Mouse (Mus musculus) cerebellum, postnatal 14 days (tissue): ENCODE data around the gene Olfr993.

Experiments used
- DNase-seq, 2 experiments: peaks; one replicate each; pipeline ENCODE4 v3.0.0; 2021; ENCODE audit warnings: mixed read lengths in 2 of 2

Olfr993 gene

GRCm38 (mm10) chr2:85414777-85415176, at the start of gene Olfr993:
Olfr993 (minus strand) TSS chr2:85414877.
- DNase-seq = no peak

- DNase-seq = no peak
Measured at GRCm38 (mm10) chr2:85443539-85443938, 28.9 kb upstream of the Olfr993 start, which contains the start of gene Olfr995. Olfr995 (minus strand) TSS chr2:85443639.

- DNase-seq = no peak
Measured at GRCm38 (mm10) chr2:85442546-85442945, 27.9 kb upstream of the Olfr993 start.

GRCm38 (mm10) chr2:85436351-85436750, 21.7 kb upstream of the Olfr993 start, which contains the start of gene Olfr994:
Olfr994 (minus strand) TSS chr2:85436451.
- DNase-seq = no peak

GRCm38 (mm10) chr2:85425893-85426292, 11.2 kb upstream of the Olfr993 start:
- DNase-seq = no peak

- DNase-seq = no peak
Measured at GRCm38 (mm10) chr2:85409369-85409768, 5.3 kb downstream of the Olfr993 start, which contains the start of gene Olfr992. Olfr992 (minus strand) TSS chr2:85409469.
